Mouse (Mus musculus) hindlimb bud, embryonic 11.5 days (tissue): ENCODE data around the gene Adcy3.
A peak's percentile ranks its signal among the peaks of the same experiment; 100 is the strongest.

Source experiments
- DNase-seq: peaks from one replicate; pipeline ENCODE4 v3.0.0-alpha.2; 2012; ENCODE audit warnings: low read depth, low spot score; ENCODE audit errors: extremely low spot score

Gene Adcy3

GRCm38 (mm10) chr12:4180507-4180906 is 47.6 kb downstream of the Adcy3 start:
- no peak for DNase-seq

GRCm38 (mm10) chr12:4184648-4185047 is 51.7 kb downstream of the Adcy3 start:
- DNase-seq: no peak

GRCm38 (mm10) chr12:4188171-4189059 is 55.5 kb downstream of the Adcy3 start:
- DNase-seq: no peak

- no peak for DNase-seq
Observed at GRCm38 (mm10) chr12:4189060-4189447, 56.2 kb downstream of the Adcy3 start.

- DNase-seq: no peak
Observed at GRCm38 (mm10) chr12:4192514-4192913, 59.6 kb downstream of the Adcy3 start.

GRCm38 (mm10) chr12:4193025-4193740 is 60.3 kb downstream of the Adcy3 start:
- DNase-seq: no peak

- DNase-seq: no peak
Observed at GRCm38 (mm10) chr12:4194643-4195042, 61.7 kb downstream of the Adcy3 start.

GRCm38 (mm10) chr12:4198702-4199101 is 65.8 kb downstream of the Adcy3 start:
- no peak for DNase-seq

GRCm38 (mm10) chr12:4199271-4199670 is 66.4 kb downstream of the Adcy3 start:
- DNase-seq: no peak

- DNase-seq: no peak
Observed at GRCm38 (mm10) chr12:4201454-4202200, 68.7 kb downstream of the Adcy3 start.

- DNase-seq: no peak
Observed at GRCm38 (mm10) chr12:4202206-4202605, 69.3 kb downstream of the Adcy3 start.

- DNase-seq: no peak
Observed at GRCm38 (mm10) chr12:4206106-4206505, 73.2 kb downstream of the Adcy3 start.

GRCm38 (mm10) chr12:4208405-4209133 is 75.7 kb downstream of the Adcy3 start:
- no peak for DNase-seq

GRCm38 (mm10) chr12:4209196-4209595 is 76.3 kb downstream of the Adcy3 start:
- no peak for DNase-seq

- no peak for DNase-seq
Observed at GRCm38 (mm10) chr12:4211174-4211573, 78.3 kb downstream of the Adcy3 start.

- no peak for DNase-seq
Observed at GRCm38 (mm10) chr12:4212908-4213307, 80.0 kb downstream of the Adcy3 start.

GRCm38 (mm10) chr12:4230156-4230555 is 97.3 kb downstream of the Adcy3 start:
- no peak for DNase-seq

- no peak for DNase-seq
Observed at GRCm38 (mm10) chr12:4232777-4233176, 99.9 kb downstream of the Adcy3 start.

- DNase-seq: peak; percentile 89
Observed at GRCm38 (mm10) chr12:4233572-4234508, 100.9 kb downstream of the Adcy3 start, which contains the start of the genes Ptrhd1 and Cenpo. Gene Ptrhd1 (plus strand): TSS chr12:4234027. Gene Cenpo (minus strand): TSS chr12:4234294.

- DNase-seq: no peak
Observed at GRCm38 (mm10) chr12:4237481-4237880, 104.6 kb downstream of the Adcy3 start.
